Mouse (Mus musculus) stomach, postnatal 0 days (tissue): Measurements from ENCODE around the gene Aim2. TPM values are rescaled to one million over a fixed set of nuclear protein-coding genes. Genes with fewer than 3 reads are reported as not detected.
A peak's percentile ranks its signal among the peaks of the same experiment; 100 is the strongest.

Experiments
- ATAC-seq: fragments of 200-750 bp; cut with Nextera tagmentation; 2 replicates; pipeline ENCODE4 v1.8.0; 2017; ENCODE audit not compliant: low FRiP score, low TSS enrichment
- DNase-seq: peaks from one replicate; pipeline ENCODE4 v3.0.0-alpha.2; 2016; ENCODE audit warnings: low spot score
- H3K27ac ChIP-seq: fragments of 300-500 bp; sonication (generic); replicated peaks from 2 replicates; pipeline ENCODE4 v1.5.1; 2014; ENCODE audit warnings: mild to moderate bottlenecking, control low read depth
- H3K27me3 ChIP-seq: fragments of 300-500 bp; sonication (generic); 2 replicates; pipeline ENCODE4 v1.6.1; 2014; ENCODE audit warnings: low read length; ENCODE audit not compliant: control insufficient read depth, insufficient read depth
- H3K36me3 ChIP-seq: fragments of 300-500 bp; sonication (generic); 2 replicates; pipeline ENCODE4 v1.6.1; 2014; ENCODE audit warnings: low read length, mixed read lengths; ENCODE audit not compliant: control insufficient read depth, insufficient read depth
- H3K4me1 ChIP-seq: fragments of 300-500 bp; sonication (generic); replicated peaks from 2 replicates; pipeline ENCODE4 v1.6.1; 2014; ENCODE audit warnings: antibody characterized with exemption; ENCODE audit not compliant: control insufficient read depth, insufficient read depth
- H3K4me2 ChIP-seq: fragments of 300-500 bp; sonication (generic); replicated peaks from 2 replicates; pipeline ENCODE4 v1.6.1; 2014; ENCODE audit warnings: low read depth, mild to moderate bottlenecking, control low read depth, moderate library complexity
- H3K4me3 ChIP-seq: fragments of 300-500 bp; sonication (generic); 2 replicates; pipeline ENCODE4 v1.5.1; 2014; ENCODE audit warnings: low read depth, low read length, control low read depth
- H3K9ac ChIP-seq: fragments of 300-500 bp; sonication (generic); 2 replicates; pipeline ENCODE4 v1.6.1; 2014; ENCODE audit warnings: mild to moderate bottlenecking, low read length, control low read depth, mixed read lengths
- H3K9me3 ChIP-seq: fragments of 300-500 bp; sonication (generic); 2 replicates; pipeline ENCODE4 v1.6.1; 2016; ENCODE audit warnings: low read length; ENCODE audit not compliant: control insufficient read depth
- CTCF ChIP-seq: IDR thresholded peaks from 2 replicates; pipeline ENCODE4 v1.5.1; 2016; ENCODE audit warnings: antibody characterized with exemption, low read depth, mild to moderate bottlenecking, moderate library complexity
- EP300 ChIP-seq: optimal IDR thresholded peaks from 2 replicates; pipeline ENCODE3; 2016; ENCODE audit warnings: antibody characterized with exemption
- WGBS: fragments of 180-500 bp; shearing (Covaris S2); extraction: QIAGEN DNeasy Blood & Tissue Kit; methylation state at CpG from one replicate; pipeline ENCODE4 v1.1.7; 2014; 5-methylcytosine and 5-hydroxymethylcytosine counted together
- polyA plus RNA-seq: library from polyadenylated mRNA; unstranded; fragments of >200 nt; fragmentation: Nextera tagmentation; extraction: Ambion mirVana; gene quantifications from 2 replicates; pipeline ENCODE4 v1.2.1, GENCODE M21; 2015

Aim2 gene
- polyA plus RNA-seq, 1 experiment from 2014 or later = 3.9 TPM

GRCm38 (mm10) chr1:173363436-173363835, 12.8 kb downstream of the Aim2 start:
- WGBS = 87% methylated on average over 2 of the region's 2 CpGs
- H3K36me3 ChIP-seq = no peaks in the 10 kb centered on the region
- H3K27me3 ChIP-seq = no peaks in the 10 kb centered on the region
- ATAC-seq (no peak), DNase-seq (no peak)
- no peak overlapping the region for H3K4me2 ChIP-seq
- H3K4me1 ChIP-seq = no peaks in the 10 kb centered on the region
- H3K27ac ChIP-seq = no peak overlapping the region
- TF ChIP-seq EP300 (no peak), CTCF (no peak)
- H3K4me3 ChIP-seq = no peak overlapping the region
- H3K9me3 ChIP-seq = no peaks in the 10 kb centered on the region
- H3K9ac ChIP-seq = no peak overlapping the region

DNA sequence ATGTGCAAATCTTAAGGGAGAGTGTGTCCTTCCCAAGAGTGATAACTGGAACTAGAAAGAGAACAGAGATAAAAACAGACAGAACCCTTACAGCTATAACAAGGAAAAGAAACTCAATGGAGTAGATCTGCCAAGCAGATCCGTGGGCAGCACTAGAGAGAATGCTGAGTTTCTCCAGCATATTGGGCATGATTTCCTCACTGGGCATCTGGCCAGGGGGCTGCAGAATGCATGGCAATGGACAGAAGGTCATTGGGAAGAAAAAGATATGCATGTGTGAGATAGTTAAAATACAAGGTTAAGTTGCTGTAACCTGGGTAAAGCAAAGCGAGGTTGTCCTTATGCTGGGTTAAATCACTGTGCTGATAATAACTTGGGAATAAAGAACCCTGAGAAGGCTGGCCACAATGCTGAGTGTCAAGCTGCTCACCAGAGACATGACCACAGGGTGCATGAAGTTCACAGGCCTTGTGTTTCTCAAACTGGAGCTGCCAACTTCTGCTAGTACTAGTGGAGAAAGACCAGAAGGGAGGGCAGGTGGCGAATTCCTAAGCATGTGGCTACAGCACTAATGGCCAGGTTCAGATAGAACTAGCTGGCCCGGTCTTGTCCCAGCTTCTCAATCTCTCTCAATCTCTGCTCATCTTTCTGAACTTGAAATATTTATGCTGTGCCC, 13.6 kb downstream of the Aim2 start:
- DNase-seq = no peak
- Histone ChIP-seq H3K36me3 (no peaks in the 10 kb centered on the region), H3K4me1 (no peaks in the 10 kb centered on the region), H3K27me3 (no peaks in the 10 kb centered on the region), H3K27ac (no peak overlapping the region), H3K9me3 (no peaks in the 10 kb centered on the region), H3K9ac (no peak overlapping the region), H3K4me3 (no peak overlapping the region), H3K4me2 (no peak overlapping the region)
- no peak for TF ChIP-seq CTCF
- TF ChIP-seq EP300 = no peak
- WGBS = 87% methylated on average over 4 of the region's 4 CpGs
- ATAC-seq = no peak

- TF ChIP-seq EP300 (no peak), CTCF (no peak)
- no peaks in the 10 kb centered on the region for H3K36me3 ChIP-seq
- 0 out of 2 replicates have a peak, but pooled peaks have one; percentile 43 for ATAC-seq
- no peaks in the 10 kb centered on the region for H3K9me3 ChIP-seq
- H3K4me3 ChIP-seq = 0 out of 2 replicates have a peak overlapping the region, but pooled peaks have one; percentile 48
- no peaks in the 10 kb centered on the region for H3K4me1 ChIP-seq
- H3K4me2 ChIP-seq = peak overlapping the region; percentile 70; the same call in 1 of the 2 replicates
- H3K27ac ChIP-seq = no peak overlapping the region
- H3K9ac ChIP-seq = no peak overlapping the region
- WGBS = 4% methylated on average over 12 of the region's 13 CpGs
- no peaks in the 10 kb centered on the region for H3K27me3 ChIP-seq
- no peak for DNase-seq
Observed at GRCm38 (mm10) chr1:173365970-173366409, 15.3 kb downstream of the Aim2 start.

- under 1% methylated on average over 30 of the region's 31 CpGs for WGBS
- ATAC-seq = peak; percentile 25; the same call in 1 of the 2 replicates
- Histone ChIP-seq H3K36me3 (no peaks in the 10 kb centered on the region), H3K9me3 (no peaks in the 10 kb centered on the region), H3K4me1 (no peaks in the 10 kb centered on the region), H3K27me3 (no peaks in the 10 kb centered on the region), H3K9ac (peak overlapping the region; percentile 31; the same call in 1 of the 2 replicates), H3K4me3 (peak overlapping the region; percentile 48), H3K27ac (no peak overlapping the region), H3K4me2 (peak overlapping the region; percentile 70)
- TF ChIP-seq CTCF (no peak), EP300 (no peak)
- DNase-seq = no peak
Observed at GRCm38 (mm10) chr1:173366701-173367355, 16.1 kb downstream of the Aim2 start.

DNA sequence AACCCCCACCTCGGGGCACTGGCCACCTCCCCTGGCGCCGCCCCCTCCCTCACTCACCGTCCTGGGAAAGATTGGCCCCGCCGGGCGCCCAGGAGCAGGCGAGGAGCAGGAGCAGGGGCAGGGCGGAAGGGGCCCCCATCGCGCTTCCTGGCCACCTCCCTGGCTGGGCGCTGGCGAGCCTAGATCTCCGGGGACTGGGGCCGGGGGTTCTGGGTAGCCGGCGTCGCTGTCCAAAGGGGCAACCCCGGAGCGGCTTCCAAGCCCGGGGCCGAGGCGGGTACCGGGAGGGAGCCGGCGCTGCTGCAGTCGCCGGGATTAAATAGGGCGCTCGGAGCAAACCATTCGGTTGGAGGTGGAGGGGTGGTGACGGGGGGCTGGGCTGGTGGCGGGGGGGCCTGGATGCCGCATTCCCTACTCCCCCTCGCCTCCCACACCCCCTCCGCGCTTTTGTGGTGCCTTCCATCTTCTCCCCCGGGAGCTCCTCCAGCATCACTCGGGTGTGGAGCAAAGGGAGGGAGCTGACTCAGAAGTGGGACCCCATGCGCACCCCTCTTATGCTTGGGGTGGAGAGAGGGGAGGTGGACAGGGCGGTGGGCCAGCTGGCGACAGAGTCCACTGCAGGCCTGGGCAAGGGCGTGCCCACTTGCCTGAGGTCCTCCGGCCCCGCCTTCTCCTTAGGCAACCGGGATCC, 16.8 kb downstream of the Aim2 start, which contains the start of gene Cadm3:
Gene Cadm3 (minus strand): TSS at position 340 of the 691 bp plus-strand sequence.
- peak within 1 kb of the TSS; percentile 70 for H3K4me2 ChIP-seq
- no peaks in the 10 kb centered on the region for H3K27me3 ChIP-seq
- DNase-seq (peak; percentile 22), ATAC-seq (peak; percentile 60; the same call in 1 of the 2 replicates)
- H3K9ac ChIP-seq = peak within 1 kb of the TSS; percentile 31; the same call in 1 of the 2 replicates
- WGBS = under 1% methylated on average over 22 of the region's 46 CpGs
- no peak within 1 kb of the TSS for H3K27ac ChIP-seq
- H3K4me1 ChIP-seq = no peaks in the 10 kb centered on the region
- no peaks in the 10 kb centered on the region for H3K9me3 ChIP-seq
- H3K4me3 ChIP-seq = peak within 1 kb of the TSS; percentile 48
- no peak for TF ChIP-seq EP300
- no peak for TF ChIP-seq CTCF
- H3K36me3 ChIP-seq = no peaks in the 10 kb centered on the region
